Mouse (Mus musculus): ENCODE measurements around the gene Rbbp5. TPM values are rescaled to one million over a fixed set of nuclear protein-coding genes. Genes with fewer than 3 reads are reported as not detected.

Rbbp5 gene
- total and polyA plus RNA-seq, 3 experiments, result 33.3 to 43.5 TPM; not detected in 1

GRCm38 (mm10) chr1:132436320-132436958, 40.7 kb upstream of the Rbbp5 start:
- H3K27ac ChIP-seq (ENCODE audit: control insufficient read depth, low read depth, low read length), result no peak overlapping the region
- H3K36me3 ChIP-seq (ENCODE audit: control insufficient read depth in 1 of 2, insufficient read depth in 2 of 2, low read length in 2 of 2), result peaks cover 1 to 27% of the 10 kb centered on the region in 2 experiments; a peak in 2 of 4 replicates
- no peaks in the 10 kb centered on the region for H3K9me3 ChIP-seq (replicated peaks; ENCODE audit: insufficient read depth, low read length)
- peaks cover 19 to 27% of the 10 kb centered on the region in 2 experiments for H3K4me1 ChIP-seq (ENCODE audit: control insufficient read depth in 1 of 2, insufficient read depth in 2 of 2, low read length in 2 of 2)
- no peak for DNase-seq (ENCODE audit: low read depth, low spot score)
- TF ChIP-seq TAL1 (IDR thresholded peaks at IDR 0.05; ENCODE audit: low read length), result no peak
- H3K4me3 ChIP-seq (ENCODE audit: control insufficient read depth in 1 of 2, insufficient read depth in 1 of 2, low read depth in 2 of 2, low read length in 2 of 2), result no peak overlapping the region
- no peaks in the 10 kb centered on the region for H3K27me3 ChIP-seq (ENCODE audit: control insufficient read depth in 1 of 2, insufficient read depth in 2 of 2, low read length in 2 of 2)
- no peak overlapping the region for H3K9ac ChIP-seq (ENCODE audit: control insufficient read depth, low read depth, low read length, poor library complexity, severe bottlenecking)
- H3K79me2 ChIP-seq (ENCODE audit: control insufficient read depth, insufficient read depth, low read length, poor library complexity), result no peaks in the 10 kb centered on the region

- Histone ChIP-seq H3K9ac (ENCODE audit: control insufficient read depth, low read depth, low read length, poor library complexity, severe bottlenecking) (no peak overlapping the region), H3K4me3 (ENCODE audit: control insufficient read depth in 1 of 2, insufficient read depth in 1 of 2, low read depth in 2 of 2, low read length in 2 of 2) (no peak overlapping the region), H3K4me1 (ENCODE audit: control insufficient read depth in 1 of 2, insufficient read depth in 2 of 2, low read length in 2 of 2) (peaks cover 19 to 30% of the 10 kb centered on the region in 2 experiments), H3K27ac (ENCODE audit: control insufficient read depth, low read depth, low read length) (peak overlapping the region; percentile 26; the same call in 1 of the 2 replicates), H3K36me3 (ENCODE audit: control insufficient read depth in 1 of 2, insufficient read depth in 2 of 2, low read length in 2 of 2) (peaks cover 1 to 27% of the 10 kb centered on the region in 2 experiments; a peak in 2 of 4 replicates), H3K79me2 (ENCODE audit: control insufficient read depth, insufficient read depth, low read length, poor library complexity) (no peaks in the 10 kb centered on the region), H3K9me3 (replicated peaks; ENCODE audit: insufficient read depth, low read length) (no peaks in the 10 kb centered on the region), H3K27me3 (ENCODE audit: control insufficient read depth in 1 of 2, insufficient read depth in 2 of 2, low read length in 2 of 2) (no peaks in the 10 kb centered on the region)
- TF ChIP-seq E2F4 (IDR thresholded peaks at IDR 0.05; ENCODE audit: borderline replicate concordance, low read depth, low read length) (no peak), TAL1 (IDR thresholded peaks at IDR 0.05; ENCODE audit: low read length) (no peak), ETS1 (IDR thresholded peaks at IDR 0.05; ENCODE audit: low read depth, low read length) (no peak), ZC3H11A (IDR thresholded peaks at IDR 0.05; ENCODE audit: low read depth, low read length) (no peak), GATA1 (IDR thresholded peaks at IDR 0.05; ENCODE audit: low read depth, low read length) (no peak), HCFC1 (IDR thresholded peaks at IDR 0.05; ENCODE audit: low read depth, low read length) (no peak), MXI1 (IDR thresholded peaks at IDR 0.05; ENCODE audit: low read depth, low read length) (no peak), POLR2AphosphoS2 (IDR thresholded peaks at IDR 0.05; ENCODE audit: low read length) (no peak), UBTF (IDR thresholded peaks at IDR 0.05; ENCODE audit: borderline replicate concordance, insufficient read depth, low read depth, low read length) (no peak)
- no peak for DNase-seq (ENCODE audit: low read depth, low spot score)
Observed at GRCm38 (mm10) chr1:132436960-132437359, 40.2 kb upstream of the Rbbp5 start.

GRCm38 (mm10) chr1:132437389-132437788, 39.8 kb upstream of the Rbbp5 start:
- Histone ChIP-seq H3K27ac (ENCODE audit: control insufficient read depth, low read depth, low read length) (peak overlapping the region; percentile 26; the same call in 1 of the 2 replicates), H3K36me3 (ENCODE audit: control insufficient read depth in 1 of 2, insufficient read depth in 2 of 2, low read length in 2 of 2) (peaks cover 1 to 27% of the 10 kb centered on the region in 2 experiments; a peak in 2 of 4 replicates), H3K4me3 (ENCODE audit: control insufficient read depth in 1 of 2, insufficient read depth in 1 of 2, low read depth in 2 of 2, low read length in 2 of 2) (no peak overlapping the region), H3K27me3 (ENCODE audit: control insufficient read depth in 1 of 2, insufficient read depth in 2 of 2, low read length in 2 of 2) (no peaks in the 10 kb centered on the region), H3K4me1 (ENCODE audit: control insufficient read depth in 1 of 2, insufficient read depth in 2 of 2, low read length in 2 of 2) (peaks cover 19 to 30% of the 10 kb centered on the region in 2 experiments), H3K79me2 (ENCODE audit: control insufficient read depth, insufficient read depth, low read length, poor library complexity) (no peaks in the 10 kb centered on the region), H3K9ac (ENCODE audit: control insufficient read depth, low read depth, low read length, poor library complexity, severe bottlenecking) (no peak overlapping the region), H3K9me3 (replicated peaks; ENCODE audit: insufficient read depth, low read length) (no peaks in the 10 kb centered on the region)
- DNase-seq (ENCODE audit: low read depth, low spot score), result peak; percentile 33
- no peak for TF ChIP-seq CTCF (IDR thresholded peaks at IDR 0.05 in 2 of 3, conservative IDR thresholded peaks at IDR 0.05 in 1 of 3; ENCODE audit: control insufficient read depth in 1 of 3, insufficient read depth in 1 of 3, low read depth in 2 of 3, low read length in 3 of 3, poor library complexity in 1 of 3, severe bottlenecking in 1 of 3)
- peak; percentile 84 for TF ChIP-seq MYB (IDR thresholded peaks at IDR 0.05; ENCODE audit: low read depth, low read length)
- TF ChIP-seq JUND (IDR thresholded peaks at IDR 0.05; ENCODE audit: low read depth, low read length), result no peak
- TF ChIP-seq E2F4 (IDR thresholded peaks at IDR 0.05; ENCODE audit: borderline replicate concordance, low read depth, low read length), result no peak
- peak; percentile 28; the same call in 1 of the 2 replicates for TF ChIP-seq ETS1 (IDR thresholded peaks at IDR 0.05; ENCODE audit: low read depth, low read length)
- peak in 1 of 2 experiments; percentile 26; a peak in 1 of 4 replicates for TF ChIP-seq EP300 (IDR thresholded peaks at IDR 0.05; ENCODE audit: low read depth in 1 of 2, low read length in 2 of 2)

Data from MEL (cell line).